Mouse (Mus musculus) megakaryocyte, embryonic 14.5 days (primary cell): ENCODE data around the gene Clec16a.

Experiments
- FLI1 ChIP-seq: IDR thresholded peaks from 2 replicates; pipeline ENCODE4 v1.6.1; 2012; ENCODE audit warnings: low read length, inconsistent platforms, mixed read lengths
- GATA1 ChIP-seq: IDR thresholded peaks from 3 replicates; pipeline ENCODE4 v1.6.1; 2012; ENCODE audit warnings: mixed read lengths, low read length, inconsistent platforms, borderline replicate concordance

DNA sequence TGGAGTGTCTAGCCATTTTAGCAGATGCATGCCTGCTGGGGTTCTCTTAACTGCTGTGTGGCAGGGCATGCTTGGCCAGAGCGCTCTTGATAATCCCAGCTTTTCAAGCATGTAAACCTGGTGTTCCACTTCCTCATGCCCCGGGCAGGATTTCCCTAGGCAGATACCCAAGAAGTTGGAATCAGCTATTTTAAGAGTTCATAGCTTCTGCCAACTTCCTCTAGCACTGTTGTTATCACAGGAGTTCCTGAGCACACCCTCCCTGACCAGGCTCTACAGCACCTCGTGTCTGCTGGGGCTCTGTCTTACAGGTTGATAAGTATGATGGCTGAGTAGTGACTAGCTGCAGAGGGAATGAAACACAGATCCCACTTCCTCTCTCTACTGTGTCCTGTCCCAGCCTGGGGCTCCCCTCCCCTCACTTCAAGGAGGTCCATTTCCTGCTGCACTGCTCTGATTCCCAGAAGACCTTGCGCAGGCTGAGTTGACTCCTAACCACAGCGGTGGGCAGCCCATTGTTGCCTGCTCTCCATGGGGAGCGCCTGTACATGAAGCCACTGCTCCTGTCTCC is 144.7 kb downstream of the Clec16a start:
- TF ChIP-seq GATA1 = no peak
- TF ChIP-seq FLI1 = no peak
